Mouse (Mus musculus) kidney, postnatal 14 days (tissue): ENCODE data around the gene Tctn1.
A peak's percentile ranks its signal among the peaks of the same experiment; 100 is the strongest.

Experiments
- DNase-seq: peaks from one replicate; pipeline ENCODE4 v3.0.0; 2022; ENCODE audit warnings: mixed read lengths

The Tctn1 gene

GRCm38 (mm10) chr5:122245186-122245585 is 19.1 kb downstream of the Tctn1 start:
- DNase-seq, result no peak

DNA sequence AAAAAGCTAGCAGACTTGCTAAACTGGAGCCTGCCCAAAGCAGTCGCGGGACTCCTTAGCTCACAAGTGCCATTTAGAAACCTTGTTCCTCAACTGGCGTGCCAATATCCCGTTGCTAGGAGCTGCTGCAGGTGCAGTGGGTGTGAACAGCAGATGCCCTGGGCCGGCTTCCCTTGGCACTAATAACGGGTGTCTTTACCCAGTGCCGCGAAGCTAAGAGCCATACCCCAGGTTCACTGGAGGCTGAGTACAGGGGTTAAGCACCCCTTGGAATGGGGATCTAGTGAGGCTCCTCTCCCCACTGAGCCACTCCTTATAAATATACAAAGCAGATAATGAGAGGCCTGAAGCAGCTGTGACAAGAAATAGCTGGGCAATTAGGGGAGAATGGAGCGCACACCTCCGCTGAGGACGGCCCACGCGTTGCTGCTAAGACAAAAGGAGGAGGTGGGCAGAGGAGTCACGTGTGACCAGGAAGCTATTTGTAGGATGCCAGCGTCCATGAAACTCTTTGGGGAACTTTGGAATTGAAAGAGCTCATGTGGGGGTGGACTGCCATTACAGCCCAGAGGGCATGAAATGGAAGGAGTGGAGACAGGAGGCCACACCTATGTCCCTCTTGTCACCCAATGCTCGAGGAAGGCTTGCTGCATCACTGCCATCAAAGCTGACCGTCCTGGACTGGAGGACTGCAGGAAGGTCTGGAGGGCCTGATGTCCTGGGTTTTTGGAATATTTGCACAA is 20.3 kb downstream of the Tctn1 start:
- no peak for DNase-seq

GRCm38 (mm10) chr5:122242521-122243123 is 21.6 kb downstream of the Tctn1 start:
- no peak for DNase-seq

DNA sequence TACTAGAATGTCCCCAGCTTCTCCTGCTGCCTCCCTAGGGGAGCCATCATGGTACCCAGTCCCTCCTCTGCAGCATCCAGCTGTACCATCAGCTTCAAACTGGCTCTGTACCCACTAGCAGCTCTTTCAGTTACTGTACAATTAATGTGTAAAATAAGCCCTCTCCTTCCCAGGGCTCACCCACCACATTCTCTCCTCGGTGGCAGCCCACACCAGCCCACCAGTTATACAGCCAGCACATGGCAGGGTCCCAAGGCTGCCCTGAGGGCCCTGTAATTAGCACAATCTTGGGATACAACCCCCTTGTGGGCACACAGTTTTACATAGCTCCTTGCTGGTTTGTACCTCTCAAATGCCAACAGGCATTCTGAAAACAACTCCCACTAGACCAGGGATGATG is 23.3 kb downstream of the Tctn1 start:
- DNase-seq, result no peak

DNA sequence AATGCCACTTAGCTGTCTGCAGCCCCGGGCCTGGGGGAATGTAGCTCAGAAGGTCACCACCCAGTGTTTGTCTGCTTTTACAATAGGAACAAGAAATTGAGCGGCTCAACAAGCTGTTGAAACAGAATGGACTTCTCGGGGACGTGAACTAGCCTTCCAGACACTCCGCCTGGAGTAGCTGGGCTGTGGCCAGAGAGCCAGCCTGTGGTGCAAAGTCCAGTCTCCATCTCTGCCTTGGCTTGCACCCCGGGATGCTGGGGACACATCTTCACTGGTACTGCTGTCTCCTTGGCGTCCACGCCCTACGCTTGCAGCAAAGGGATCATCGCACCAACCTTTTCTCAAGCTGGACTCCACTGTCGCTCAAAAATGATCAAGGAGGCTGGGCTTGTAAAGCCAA is 23.7 kb downstream of the Tctn1 start:
- peak; percentile 59 for DNase-seq

GRCm38 (mm10) chr5:122239618-122240017 is 24.6 kb downstream of the Tctn1 start:
- no peak for DNase-seq

DNA sequence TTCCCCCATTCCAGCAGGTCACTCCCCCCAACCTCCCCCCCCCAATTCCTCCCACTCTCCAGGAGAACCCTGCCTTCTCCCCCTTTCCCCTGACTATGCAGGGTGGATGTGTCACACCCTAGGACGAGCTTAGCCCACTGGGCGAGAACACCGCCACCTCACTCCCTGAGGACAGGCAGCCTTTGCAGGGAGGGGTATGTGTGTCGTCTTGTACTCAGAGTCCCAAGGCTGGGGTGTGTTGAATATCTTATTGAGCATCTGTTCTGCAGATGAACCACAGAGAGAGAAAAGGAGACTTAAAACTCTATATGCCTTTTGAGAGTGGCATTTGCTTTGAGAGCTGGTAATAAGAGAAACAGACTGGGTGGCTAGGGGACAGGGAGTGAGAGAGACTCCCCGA is 27.1 kb downstream of the Tctn1 start:
- DNase-seq, result no peak

DNA sequence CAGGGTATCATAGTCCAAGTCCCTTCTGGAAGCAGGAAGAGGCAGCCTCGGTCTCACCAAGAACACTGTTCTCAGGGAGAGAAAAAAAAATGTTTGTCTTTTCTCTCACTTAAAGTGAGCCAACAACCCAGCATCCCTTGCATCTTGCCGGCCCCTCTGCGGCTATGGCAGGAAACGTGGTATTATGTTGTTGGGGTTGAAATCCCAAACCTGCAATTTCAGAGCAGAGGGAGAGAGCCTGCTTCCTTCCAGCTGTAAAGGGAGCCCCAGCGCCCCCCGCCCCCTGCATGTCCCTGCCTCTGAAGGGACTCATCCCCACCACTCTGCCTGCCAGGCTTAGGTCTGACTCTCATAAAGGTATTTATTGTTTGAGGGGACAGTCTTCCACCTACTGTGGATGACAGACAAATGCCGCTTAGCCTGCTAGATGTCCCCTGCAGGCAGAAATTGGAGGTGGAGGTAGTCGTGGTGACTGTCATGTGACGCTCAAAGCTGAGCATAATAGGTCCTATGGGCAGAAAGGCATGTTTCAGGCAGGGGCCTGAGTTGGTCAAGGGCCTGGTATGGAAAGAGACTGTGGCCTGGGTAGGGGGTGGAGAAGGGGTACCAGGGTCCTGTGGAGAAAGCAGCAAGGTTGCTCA is 28.9 kb downstream of the Tctn1 start:
- no peak for DNase-seq

DNA sequence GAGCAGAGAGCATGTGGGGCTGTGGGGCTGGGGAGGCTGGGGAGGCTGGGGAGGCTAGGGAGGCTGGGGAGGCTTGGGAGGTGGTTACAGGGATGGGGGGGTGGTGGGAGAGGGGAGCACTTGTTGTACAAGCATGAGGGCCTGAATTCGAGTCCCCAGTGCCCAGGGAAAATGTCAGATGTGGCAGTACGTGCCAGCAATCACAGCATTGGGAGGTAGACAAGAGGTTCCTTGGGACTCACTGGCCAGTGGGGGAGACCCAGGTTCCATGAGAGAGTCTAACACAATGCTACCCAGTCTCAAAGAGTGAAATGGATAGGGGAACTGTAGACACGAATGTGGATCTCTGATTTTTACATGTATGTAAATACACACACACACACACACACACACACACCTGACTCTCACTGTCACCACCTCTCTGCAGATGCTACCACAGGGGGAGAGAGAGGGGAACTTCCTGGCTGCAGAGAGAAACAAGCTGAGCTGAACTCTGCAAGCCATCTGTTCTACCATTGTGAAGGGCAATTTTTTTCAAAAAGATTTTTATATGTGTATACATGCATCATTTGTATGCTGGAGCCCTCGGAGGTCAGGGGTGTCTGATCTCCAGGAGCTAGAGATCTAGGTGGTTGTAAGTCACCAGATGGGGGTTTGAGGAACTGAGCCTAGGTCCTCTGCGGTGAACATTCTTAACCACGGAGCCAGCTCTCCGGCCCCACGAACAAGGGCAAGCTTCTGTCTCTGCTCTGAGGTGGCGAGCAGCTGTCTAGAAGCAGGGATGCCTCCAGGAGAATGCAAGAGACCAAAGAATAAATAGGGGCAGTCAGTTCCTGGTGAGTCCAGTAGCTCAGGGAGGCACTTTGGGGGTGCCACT is 29.7 kb downstream of the Tctn1 start:
- DNase-seq, result no peak

DNA sequence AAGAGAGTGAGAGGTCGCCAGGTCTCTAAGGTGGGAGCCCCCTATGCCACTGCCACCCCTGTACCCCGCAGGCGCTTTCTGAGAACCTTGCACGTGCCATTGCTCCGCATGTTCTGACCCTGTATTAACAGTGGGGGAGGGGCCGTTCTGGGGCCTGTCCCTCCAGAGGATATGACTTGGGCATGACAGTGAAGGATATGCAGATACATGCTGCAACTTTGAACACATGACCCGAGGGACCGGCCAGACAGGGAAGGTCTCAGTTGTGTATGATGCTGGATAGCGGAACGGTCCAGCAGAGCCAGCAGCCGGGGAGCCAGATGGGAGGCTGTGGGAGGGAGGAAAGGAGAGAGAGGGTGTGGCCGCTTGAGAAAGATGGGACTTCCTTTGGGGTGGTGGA is 30.6 kb downstream of the Tctn1 start:
- DNase-seq, result no peak

DNA sequence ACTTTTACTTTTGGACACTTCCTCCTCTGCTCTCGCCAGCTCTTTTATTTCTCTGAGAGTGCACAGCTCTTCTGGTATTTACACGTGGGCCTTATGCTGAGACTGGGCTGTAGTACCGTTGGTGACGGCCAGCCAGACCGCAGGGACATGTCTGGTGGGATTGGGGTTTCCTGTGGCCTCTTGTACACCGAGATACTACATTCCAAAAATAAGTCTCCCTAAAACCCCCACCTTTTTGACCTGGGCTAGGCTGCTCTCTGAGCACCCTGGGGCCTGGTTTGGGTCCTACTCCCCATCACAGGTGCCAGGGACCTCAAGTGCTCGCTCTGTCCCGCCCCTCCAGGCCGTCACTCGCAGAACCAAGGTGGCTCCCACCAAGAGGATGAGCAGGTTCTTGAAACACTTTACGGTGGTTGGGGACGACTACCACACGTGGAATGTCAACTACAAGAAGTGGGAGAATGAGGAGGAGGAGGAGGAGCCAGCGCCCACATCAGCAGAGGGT is 31.1 kb downstream of the Tctn1 start:
- DNase-seq, result no peak

- DNase-seq, result peak; percentile 48
These were observed 32.3 kb downstream of the Tctn1 start for GRCm38 (mm10) chr5:122232004-122232403.

DNA sequence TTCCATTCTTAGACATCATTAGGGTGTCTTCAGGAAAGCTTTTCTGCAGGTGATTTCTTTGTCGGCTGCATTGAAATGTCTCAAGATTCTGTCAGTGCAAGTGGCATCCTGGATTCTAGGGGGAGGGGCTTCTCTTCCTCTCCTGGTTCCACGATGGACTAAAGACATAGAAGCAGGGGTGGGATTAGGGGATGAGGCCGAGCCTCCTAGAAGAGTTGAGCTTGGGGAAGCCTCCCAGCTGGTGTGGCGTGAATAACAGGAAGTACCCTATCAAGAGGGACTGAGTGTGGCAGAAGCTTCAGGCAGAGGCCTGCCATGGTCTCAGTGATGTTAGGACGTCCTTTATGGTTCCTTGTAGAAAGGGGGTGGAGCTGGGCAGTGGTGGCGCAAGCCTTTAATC is 32.8 kb downstream of the Tctn1 start:
- DNase-seq, result no peak

DNA sequence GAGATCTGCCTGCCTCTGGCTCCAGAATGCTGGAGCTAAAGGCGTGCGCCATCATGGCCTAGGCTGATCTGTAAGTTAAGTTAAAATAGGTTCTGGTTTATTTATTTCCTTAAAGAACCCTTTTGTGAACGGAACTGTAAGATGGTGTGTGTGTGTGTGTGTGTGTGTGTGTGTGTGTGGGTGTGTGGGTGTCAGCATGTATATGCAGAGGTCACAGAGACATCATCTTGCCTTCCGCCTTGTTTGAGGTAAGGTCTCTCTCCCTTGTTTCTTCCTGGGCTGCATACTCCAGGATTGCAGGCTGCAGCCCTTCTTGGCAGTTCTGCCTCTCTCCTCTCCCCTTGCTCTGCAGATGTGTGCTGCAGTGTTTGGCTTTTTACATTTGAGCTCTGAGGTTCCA is 33.4 kb downstream of the Tctn1 start:
- DNase-seq, result no peak

DNA sequence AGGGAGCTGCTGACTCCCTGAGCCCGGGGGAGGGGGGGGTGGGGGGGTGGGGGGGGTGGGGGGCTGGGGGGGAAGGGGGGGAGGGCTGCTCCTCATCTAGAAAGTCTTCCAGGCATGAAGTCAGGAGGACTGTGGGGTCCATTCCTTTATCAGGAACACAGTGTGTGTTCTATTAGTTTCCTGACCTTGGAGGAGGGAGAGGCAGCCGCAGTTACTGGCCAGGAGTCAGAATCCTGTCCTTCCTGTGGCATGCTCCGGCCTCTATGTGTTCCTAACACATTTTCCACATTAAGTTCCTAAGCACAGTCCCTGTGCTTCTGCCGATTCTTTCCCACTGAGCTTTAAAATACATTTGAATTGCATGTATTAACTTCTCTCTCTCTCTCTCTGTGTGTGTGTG is 35.5 kb downstream of the Tctn1 start:
- peak; percentile 37 for DNase-seq

DNA sequence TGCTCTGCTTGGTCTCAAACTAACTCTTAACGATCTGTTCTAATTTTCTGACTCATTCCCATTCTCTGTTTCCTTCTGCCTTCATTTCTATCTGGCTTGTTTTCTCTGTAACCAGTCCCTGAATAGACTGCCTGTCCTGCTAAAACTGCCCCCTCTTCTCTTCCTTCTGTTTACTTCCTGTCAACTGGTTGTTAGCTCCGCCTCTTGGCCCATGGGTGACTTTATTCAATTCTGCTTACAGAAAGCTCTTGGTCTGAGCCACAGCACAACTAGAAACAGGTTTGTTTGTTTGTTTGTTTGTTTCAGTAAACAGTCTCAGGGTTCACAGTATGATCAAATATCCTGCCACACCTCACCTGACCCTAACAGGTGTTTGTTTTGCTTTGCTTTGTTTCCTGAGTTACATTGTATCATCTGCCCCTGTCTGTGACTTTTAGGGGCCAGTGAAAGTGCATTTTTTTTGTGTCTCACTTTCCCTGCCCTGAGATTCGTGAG is 35.9 kb downstream of the Tctn1 start:
- DNase-seq, result no peak

- DNase-seq, result no peak
These were observed 40.0 kb downstream of the Tctn1 start for GRCm38 (mm10) chr5:122224291-122224690.

- DNase-seq, result no peak
These were observed 43.2 kb downstream of the Tctn1 start for GRCm38 (mm10) chr5:122221085-122221484.

DNA sequence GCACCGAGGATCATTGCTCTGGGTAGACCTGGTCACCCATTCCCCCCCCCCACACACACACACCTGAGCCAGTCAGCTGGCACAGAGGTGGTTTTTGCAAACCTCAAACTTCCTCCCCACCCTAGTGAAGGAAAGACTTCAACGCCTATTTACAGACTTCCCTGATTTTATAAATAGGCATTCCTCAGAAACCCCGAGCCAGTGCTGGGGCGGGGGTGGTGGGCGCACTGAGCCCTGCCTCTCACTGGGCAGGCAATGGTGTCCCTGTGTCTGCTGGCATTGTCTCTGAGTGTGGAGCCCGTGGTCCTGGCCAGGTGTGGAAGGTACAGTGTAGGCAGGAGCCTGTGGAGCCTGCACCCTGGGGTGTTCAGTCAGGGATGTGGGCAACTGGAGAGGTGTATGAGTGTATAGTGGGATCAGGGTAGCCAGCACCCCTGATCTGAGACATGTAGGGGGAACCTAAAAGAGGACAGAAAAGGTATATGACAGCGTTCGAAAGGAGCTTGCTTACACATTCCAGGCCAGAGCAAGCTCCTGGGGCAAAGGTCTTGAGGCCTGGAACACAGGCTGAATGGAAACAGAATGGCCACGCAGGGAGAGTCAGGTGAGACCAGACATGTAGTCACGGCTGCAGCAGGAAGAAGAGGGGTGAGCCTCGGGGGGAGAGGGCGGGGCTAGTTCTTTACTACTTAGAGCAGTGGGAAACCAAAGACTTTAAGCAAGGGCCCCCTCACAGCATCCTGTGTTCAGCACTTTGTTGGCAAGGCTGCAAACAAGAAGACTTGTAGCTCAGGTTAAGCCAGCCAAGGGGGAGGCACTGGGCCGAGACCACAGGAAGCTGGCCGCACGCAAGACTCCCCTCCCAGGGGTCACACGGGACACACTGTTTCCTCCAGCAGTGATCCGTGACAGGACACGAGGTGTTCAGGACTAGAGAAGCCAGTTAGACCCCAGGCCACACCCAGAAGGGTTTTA is 44.3 kb downstream of the Tctn1 start:
- DNase-seq, result peak; percentile 71

DNA sequence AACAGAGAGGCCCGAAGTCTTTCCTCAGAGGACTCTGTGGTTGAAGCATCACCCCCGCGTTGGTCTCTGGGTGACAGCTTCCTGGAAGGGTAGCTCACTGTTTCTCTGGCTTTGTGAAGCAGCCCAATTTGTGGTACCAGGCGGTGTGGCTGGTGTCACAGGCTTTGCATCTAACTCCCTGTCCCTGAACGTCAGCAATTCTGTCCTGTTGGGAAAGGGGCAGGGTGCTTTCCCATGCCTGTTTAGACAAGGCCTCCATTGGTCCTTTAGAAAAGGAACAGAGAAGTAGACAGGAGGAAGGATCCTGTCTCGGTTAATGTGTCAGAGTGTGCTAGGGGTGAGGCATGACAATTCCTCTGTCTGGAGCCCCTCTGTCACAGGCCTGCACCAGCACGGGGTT is 45.3 kb downstream of the Tctn1 start:
- no peak for DNase-seq

DNA sequence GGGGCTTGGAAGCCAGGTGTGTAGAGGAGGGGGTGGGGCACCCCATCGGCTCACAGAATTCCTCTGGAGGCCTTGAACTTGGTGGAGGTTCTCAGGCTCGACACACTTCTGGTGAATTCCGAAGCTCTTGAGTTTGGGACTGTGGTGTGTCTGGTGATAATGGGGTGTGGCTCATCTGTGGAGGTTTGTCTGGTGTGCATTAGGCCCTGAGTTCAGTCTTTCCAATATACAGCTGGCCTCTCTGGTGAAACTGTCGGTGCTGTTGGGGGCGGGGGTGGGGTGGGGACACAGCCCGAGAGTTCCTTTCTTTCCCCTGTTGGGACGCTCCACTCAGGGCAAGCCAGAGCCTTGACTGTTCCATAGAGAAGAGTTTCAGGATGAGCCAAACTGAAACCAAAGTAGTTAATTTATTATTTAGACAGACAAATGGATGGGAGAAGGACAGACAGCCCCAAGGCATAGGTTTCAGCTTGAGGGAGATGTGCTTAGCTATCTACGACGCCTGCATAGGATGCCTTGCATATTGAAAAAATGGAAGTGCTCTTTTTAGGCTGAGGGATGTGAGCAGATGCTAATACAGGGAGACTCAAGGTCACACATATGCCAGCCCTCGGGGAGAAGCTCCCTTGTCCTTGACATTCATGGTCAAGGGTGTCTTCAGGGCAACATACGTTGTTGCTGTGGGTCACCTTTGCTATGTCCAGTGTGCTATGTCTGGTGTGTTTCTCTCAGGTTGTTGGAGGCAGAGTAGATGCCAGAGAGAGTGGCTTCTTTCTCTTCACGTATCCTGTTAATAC is 46.0 kb downstream of the Tctn1 start:
- no peak for DNase-seq
